Mouse (Mus musculus) induced T-regulatory cell, adult 2 months (primary cell): ENCODE measurements around the gene Lamtor2.
A peak's percentile ranks its signal among the peaks of the same experiment; 100 is the strongest.

Experiments
- DNase-seq: peaks from one replicate; pipeline ENCODE4 v3.0.0-alpha.2; 2012; ENCODE audit warnings: low read depth

The Lamtor2 gene

DNA sequence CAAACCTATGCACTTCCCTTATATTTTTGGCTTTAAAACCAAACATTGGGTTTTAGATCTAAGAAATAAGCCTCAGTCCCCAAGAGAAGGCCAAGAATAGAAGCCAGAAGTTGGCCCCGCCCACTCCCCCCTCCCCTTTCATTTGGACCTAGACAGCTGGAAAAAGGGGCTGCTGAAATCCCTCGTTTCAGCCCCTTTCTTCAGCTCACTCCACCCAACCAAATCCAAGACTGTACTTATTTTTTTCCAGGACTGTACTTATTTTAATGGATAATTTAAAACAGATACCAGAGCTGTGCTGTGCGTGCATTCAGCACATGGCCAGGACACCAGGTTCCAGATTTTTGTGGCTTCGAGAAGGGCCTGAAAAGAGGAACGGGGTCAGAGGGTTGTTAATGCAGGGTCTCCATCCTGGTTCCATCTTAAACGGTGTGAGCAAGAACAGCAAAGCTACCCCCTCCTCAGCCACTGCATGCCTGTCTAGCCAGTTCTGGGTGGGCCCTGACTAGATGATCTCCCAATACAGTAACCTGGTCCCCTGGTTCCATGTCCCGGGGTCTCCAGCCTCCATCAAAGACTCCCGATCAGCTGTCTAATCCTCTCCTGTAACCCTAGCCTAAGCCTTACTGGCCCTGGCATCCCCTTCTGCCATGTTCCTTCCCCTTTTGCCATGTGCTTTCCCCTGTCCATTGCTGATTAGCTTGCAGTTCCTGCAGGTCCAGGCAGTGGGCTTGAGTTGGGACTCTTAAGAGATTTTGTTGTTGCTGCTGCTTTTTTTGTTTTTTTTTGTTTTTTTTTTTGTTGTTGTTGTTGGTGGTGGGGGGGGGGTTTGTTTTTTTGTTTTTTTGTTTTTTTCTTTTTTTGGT, 48.8 kb downstream of the Lamtor2 start:
- DNase-seq, result no peak

DNA sequence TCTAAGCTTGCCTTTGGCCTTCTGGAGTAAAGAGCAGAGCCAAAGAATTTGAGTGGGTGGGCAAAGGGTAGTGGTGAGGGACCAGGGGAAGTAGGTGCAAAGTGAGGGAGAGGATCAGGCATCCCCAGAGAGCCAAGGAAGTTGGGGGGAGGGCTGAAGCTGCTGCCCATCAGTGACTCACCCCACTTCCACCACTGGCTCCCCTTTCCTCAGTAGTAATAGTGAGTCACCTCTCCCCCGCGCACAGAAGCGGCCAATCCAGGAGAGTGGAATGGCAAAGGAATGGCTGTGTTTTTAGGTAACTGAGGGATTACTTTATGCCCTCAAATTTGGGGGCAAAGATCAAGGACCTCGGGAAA, 49.4 kb downstream of the Lamtor2 start:
- DNase-seq, result no peak

GRCm38 (mm10) chr3:88502641-88503504, 50.0 kb downstream of the Lamtor2 start:
- DNase-seq, result peak; percentile 92

DNA sequence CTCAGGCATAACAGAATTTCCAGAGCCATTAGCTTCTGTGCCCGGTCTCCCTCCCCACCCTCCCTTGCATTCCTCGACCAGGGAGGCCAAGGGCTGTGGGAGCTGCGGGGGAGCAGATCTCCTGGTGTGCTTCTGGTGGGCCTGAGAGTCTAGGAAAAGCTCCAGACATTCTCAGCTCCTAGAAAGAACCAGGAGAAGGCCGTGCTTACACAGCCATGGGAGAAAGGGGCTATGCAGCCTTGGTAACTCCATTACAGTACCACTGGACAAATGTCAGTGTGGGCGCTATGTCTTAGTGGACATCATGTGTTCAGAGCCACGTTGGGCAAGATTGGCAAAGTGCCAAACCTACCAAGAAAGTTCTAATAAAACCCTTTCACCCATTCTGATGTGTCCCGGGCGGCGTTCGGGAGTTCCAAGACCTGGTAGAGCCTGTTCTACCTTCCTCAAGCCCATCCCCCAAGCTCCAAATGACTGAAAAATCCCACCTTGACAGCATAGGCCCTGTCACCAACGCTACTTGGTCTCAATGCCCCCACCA, 50.8 kb downstream of the Lamtor2 start:
- DNase-seq, result no peak

- peak; percentile 34 for DNase-seq
Observed at GRCm38 (mm10) chr3:88501366-88502030, 51.4 kb downstream of the Lamtor2 start.

DNA sequence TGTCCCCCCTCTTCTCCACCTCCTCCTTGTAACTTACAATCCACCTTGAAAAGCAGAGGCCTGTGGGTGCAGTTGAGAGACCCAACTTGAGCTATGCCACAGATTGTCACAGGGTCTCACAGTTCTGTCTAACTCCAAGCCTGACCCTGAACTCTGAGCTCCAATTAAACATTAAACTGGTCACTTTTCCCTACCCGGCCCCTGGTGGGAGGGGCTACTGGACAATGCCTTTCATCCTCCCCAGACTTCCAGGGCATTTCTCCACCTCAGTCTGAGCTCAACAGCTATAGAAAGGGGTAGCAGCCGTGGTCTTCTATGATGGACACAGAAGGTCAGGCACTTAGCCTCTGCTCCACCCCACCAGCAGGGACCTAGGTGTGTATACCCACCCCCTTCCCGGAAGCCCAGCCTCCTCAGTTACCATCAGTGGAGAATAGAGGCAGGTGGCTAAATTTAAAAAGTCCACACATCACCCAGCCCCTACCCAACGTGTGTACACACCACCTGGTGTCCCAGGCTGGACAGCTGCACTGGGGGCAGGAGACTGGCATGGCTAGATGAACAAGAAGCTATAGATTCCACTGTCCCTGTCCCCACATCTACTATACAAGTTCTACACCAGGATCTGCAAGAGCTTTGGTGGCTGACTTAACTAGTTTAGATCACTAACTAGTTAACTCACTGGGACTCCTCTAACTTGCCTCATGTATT, 52.1 kb downstream of the Lamtor2 start:
- DNase-seq, result no peak

GRCm38 (mm10) chr3:88500087-88500486, 52.8 kb downstream of the Lamtor2 start:
- DNase-seq, result no peak
